Mouse (Mus musculus): ENCODE measurements around the gene Idh3a. TPM values are rescaled to one million over a fixed set of nuclear protein-coding genes. Genes with fewer than 3 reads are reported as not detected.

Idh3a gene
- total RNA-seq (2014; rRNA removed) (87.8 and 94.2 TPM in 2 replicates), polyA plus RNA-seq (2015; fragmentation: Nextera tagmentation; extraction: Ambion mirVana) (208 and 217 TPM in 2 replicates)

- WGBS: under 1% methylated on average over 71 of the region's 73 CpGs
- Histone ChIP-seq H3K4me1 (ENCODE audit: insufficient read depth, low read length) (no peaks in the 10 kb centered on the region; the same call in 1 of the 2 replicates), H3K4me3 (ENCODE audit: low read length) (peak within 1 kb of the TSS; percentile 86), H3K27ac (peak within 1 kb of the TSS; percentile 64), H3K9me3 (ENCODE audit: low read length) (no peaks in the 10 kb centered on the region), H3K36me3 (ENCODE audit: insufficient read depth, low read length) (no peaks in the 10 kb centered on the region), H3K4me2 (ENCODE audit: low read depth, low read length) (peak within 1 kb of the TSS; percentile 83), H3K9ac (replicated peaks; ENCODE audit: low read length) (peak within 1 kb of the TSS; percentile 79), H3K27me3 (ENCODE audit: insufficient read depth, low read length) (no peaks in the 10 kb centered on the region)
- peak; percentile 100 for ATAC-seq
- no peak for TF ChIP-seq CTCF (IDR thresholded peaks at IDR 0.05; ENCODE audit: low read depth)
- peak; percentile 99 for DNase-seq (ENCODE audit: low spot score)
Observed at GRCm38 (mm10) chr9:54586199-54587061, at the start of gene Idh3a. Idh3a (plus strand) TSS chr9:54586334.

- TF ChIP-seq CTCF (IDR thresholded peaks at IDR 0.05; ENCODE audit: low read depth): no peak
- no peaks in the 10 kb centered on the region for H3K36me3 ChIP-seq (ENCODE audit: insufficient read depth, low read length)
- DNase-seq (ENCODE audit: low spot score) (peak; percentile 41), ATAC-seq (no peak)
- H3K4me3 ChIP-seq (ENCODE audit: low read length): no peak overlapping the region
- no peak overlapping the region for H3K4me2 ChIP-seq (ENCODE audit: low read depth, low read length)
- no peaks in the 10 kb centered on the region for H3K27me3 ChIP-seq (ENCODE audit: insufficient read depth, low read length)
- no peak overlapping the region for H3K9ac ChIP-seq (replicated peaks; ENCODE audit: low read length)
- H3K4me1 ChIP-seq (ENCODE audit: insufficient read depth, low read length): peaks cover 18% of the 10 kb centered on the region
- H3K9me3 ChIP-seq (ENCODE audit: low read length): no peaks in the 10 kb centered on the region
- WGBS: 13% methylated on average over 4 of the region's 4 CpGs
- no peak overlapping the region for H3K27ac ChIP-seq
Observed at GRCm38 (mm10) chr9:54537030-54537429, 49.1 kb upstream of the Idh3a start.

GRCm38 (mm10) chr9:54537480-54537879, 48.7 kb upstream of the Idh3a start:
- WGBS: 77% methylated on average over 3 of the region's 3 CpGs
- DNase-seq (ENCODE audit: low spot score) (no peak), ATAC-seq (no peak)
- peaks cover 18% of the 10 kb centered on the region for H3K4me1 ChIP-seq (ENCODE audit: insufficient read depth, low read length)
- no peak overlapping the region for H3K27ac ChIP-seq
- H3K9me3 ChIP-seq (ENCODE audit: low read length): no peaks in the 10 kb centered on the region
- no peaks in the 10 kb centered on the region for H3K27me3 ChIP-seq (ENCODE audit: insufficient read depth, low read length)
- TF ChIP-seq CTCF (IDR thresholded peaks at IDR 0.05; ENCODE audit: low read depth): no peak
- no peak overlapping the region for H3K4me2 ChIP-seq (ENCODE audit: low read depth, low read length)
- H3K9ac ChIP-seq (replicated peaks; ENCODE audit: low read length): no peak overlapping the region
- H3K4me3 ChIP-seq (ENCODE audit: low read length): no peak overlapping the region
- H3K36me3 ChIP-seq (ENCODE audit: insufficient read depth, low read length): no peaks in the 10 kb centered on the region

GRCm38 (mm10) chr9:54538244-54538643, 47.9 kb upstream of the Idh3a start:
- H3K27ac ChIP-seq: no peak overlapping the region
- no peaks in the 10 kb centered on the region for H3K27me3 ChIP-seq (ENCODE audit: insufficient read depth, low read length)
- H3K36me3 ChIP-seq (ENCODE audit: insufficient read depth, low read length): no peaks in the 10 kb centered on the region
- WGBS: 91% methylated on average over 3 of the region's 3 CpGs
- DNase-seq (ENCODE audit: low spot score): no peak
- peaks cover 18% of the 10 kb centered on the region for H3K4me1 ChIP-seq (ENCODE audit: insufficient read depth, low read length)
- no peak for TF ChIP-seq CTCF (IDR thresholded peaks at IDR 0.05; ENCODE audit: low read depth)
- H3K9ac ChIP-seq (replicated peaks; ENCODE audit: low read length): no peak overlapping the region
- H3K9me3 ChIP-seq (ENCODE audit: low read length): no peaks in the 10 kb centered on the region
- no peak overlapping the region for H3K4me3 ChIP-seq (ENCODE audit: low read length)
- no peak for ATAC-seq
- no peak overlapping the region for H3K4me2 ChIP-seq (ENCODE audit: low read depth, low read length)

- no peaks in the 10 kb centered on the region for H3K27me3 ChIP-seq (ENCODE audit: insufficient read depth, low read length)
- H3K4me3 ChIP-seq (ENCODE audit: low read length): no peak within 1 kb of the TSS
- H3K4me1 ChIP-seq (ENCODE audit: insufficient read depth, low read length): peaks cover 18% of the 10 kb centered on the region
- no peak within 1 kb of the TSS for H3K27ac ChIP-seq
- TF ChIP-seq CTCF (IDR thresholded peaks at IDR 0.05; ENCODE audit: low read depth): no peak
- no peak within 1 kb of the TSS for H3K4me2 ChIP-seq (ENCODE audit: low read depth, low read length)
- no peak within 1 kb of the TSS for H3K9ac ChIP-seq (replicated peaks; ENCODE audit: low read length)
- no peak for ATAC-seq
- H3K36me3 ChIP-seq (ENCODE audit: insufficient read depth, low read length): no peaks in the 10 kb centered on the region
- WGBS: 89% methylated on average over 14 of the region's 14 CpGs
- H3K9me3 ChIP-seq (ENCODE audit: low read length): no peaks in the 10 kb centered on the region
- no peak for DNase-seq (ENCODE audit: low spot score)
Observed at GRCm38 (mm10) chr9:54538684-54539083, 47.5 kb upstream of the Idh3a start, which contains the start of gene Sh2d7. Sh2d7 (plus strand) TSS chr9:54538984.

- no peak overlapping the region for H3K4me2 ChIP-seq (ENCODE audit: low read depth, low read length)
- 57% methylated on average over 5 of the region's 5 CpGs for WGBS
- no peaks in the 10 kb centered on the region for H3K27me3 ChIP-seq (ENCODE audit: insufficient read depth, low read length)
- no peak for TF ChIP-seq CTCF (IDR thresholded peaks at IDR 0.05; ENCODE audit: low read depth)
- H3K36me3 ChIP-seq (ENCODE audit: insufficient read depth, low read length): peaks cover 4% of the 10 kb centered on the region; the same call in 1 of the 2 replicates
- H3K4me1 ChIP-seq (ENCODE audit: insufficient read depth, low read length): peaks cover 11% of the 10 kb centered on the region
- no peak overlapping the region for H3K4me3 ChIP-seq (ENCODE audit: low read length)
- 0 out of 2 replicates have a peak, but pooled peaks have one; percentile 27 for ATAC-seq
- no peak overlapping the region for H3K9ac ChIP-seq (replicated peaks; ENCODE audit: low read length)
- DNase-seq (ENCODE audit: low spot score): no peak
- H3K9me3 ChIP-seq (ENCODE audit: low read length): no peaks in the 10 kb centered on the region
- no peak overlapping the region for H3K27ac ChIP-seq
Observed at GRCm38 (mm10) chr9:54540801-54541200, 45.3 kb upstream of the Idh3a start.
